Comparison of ENCODE assay signal across 12 mouse cellular contexts in the genomic region with DNA sequence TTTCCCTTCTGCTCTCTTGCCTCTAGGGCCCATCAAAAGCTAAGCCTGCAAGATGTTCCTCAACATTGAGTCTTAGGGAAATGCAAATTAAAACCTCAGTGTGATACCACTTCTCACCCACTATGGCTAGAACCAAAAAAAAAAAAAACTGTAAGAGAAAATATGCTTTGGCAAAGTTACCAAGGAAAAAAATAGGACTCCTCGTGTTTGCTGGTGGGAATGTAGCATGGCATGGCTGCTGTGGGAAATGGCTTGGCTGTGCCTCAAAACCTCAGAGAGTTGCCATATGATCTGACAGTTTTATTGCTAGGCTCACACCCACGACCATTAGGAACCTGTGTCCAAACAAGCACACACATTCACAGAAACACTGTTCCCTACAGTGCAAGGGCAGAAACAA.
"Had no signal": no experiment of that assay in that cellular context is flagged by ENCODE, and none has a peak within 500 bp of the region (broad histone marks: within the 10 kb centered on the region; RNA-seq: fewer than 3 reads in every experiment).

No protein-coding gene starts in this region.

- DNase-seq: lung, adult 18-20 months; lung, embryonic 14.5 days; lung, postnatal 10 days; lung, postnatal 4 days; midbrain, embryonic 14.5 days; retina, postnatal 1 day; right cerebral cortex, postnatal 25 days; right cerebral cortex, postnatal 4 days; spleen, adult 18-20 months; thymus, adult 2 months; thymus, postnatal 25 days; thymus, postnatal 4 days had no signal
